Mouse (Mus musculus) bone marrow, adult 2 months (tissue): ENCODE data around the gene Pigs.

Source experiments
- CTCF ChIP-seq: fragments of 200-500 bp; IDR thresholded peaks from 2 replicates; pipeline ENCODE4 v1.5.1; 2011; ENCODE audit warnings: low read length, control low read depth; ENCODE audit not compliant: control insufficient read depth, insufficient read depth
- POLR2A ChIP-seq: fragments of 200-500 bp; IDR thresholded peaks from 2 replicates; pipeline ENCODE4 v1.6.1; 2011; ENCODE audit warnings: low read depth, mild to moderate bottlenecking, control low read depth, low read length, borderline replicate concordance; ENCODE audit not compliant: control insufficient read depth

DNA sequence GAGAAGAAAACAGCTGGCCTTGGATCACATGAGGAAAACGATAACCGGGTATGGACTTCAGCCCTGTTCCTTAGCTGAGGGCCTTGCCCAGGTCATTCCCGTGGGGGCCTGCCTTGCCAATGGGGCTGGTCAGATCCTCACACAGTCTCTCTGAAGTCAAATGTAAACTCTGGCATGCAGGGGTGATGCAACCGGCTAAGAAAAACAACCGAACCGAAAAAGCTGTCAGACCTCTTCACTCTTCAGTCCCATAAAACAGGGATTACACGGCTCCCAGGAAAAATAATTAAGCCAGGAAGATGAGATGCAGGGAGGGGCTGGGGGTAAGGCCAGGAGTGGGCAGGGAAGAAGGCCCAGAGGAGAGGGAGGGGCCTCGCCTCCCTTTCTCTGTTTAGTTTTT, 35.9 kb downstream of the Pigs start:
- TF ChIP-seq CTCF (no peak), POLR2A (no peak)
